Mouse (Mus musculus): ENCODE data around the gene Trim2. TPM values are rescaled to one million over a fixed set of nuclear protein-coding genes. Genes with fewer than 3 reads are reported as not detected.

Trim2 gene
- total RNA-seq, 2 experiments from 2014 or later: 8.9 to 10.1 TPM

DNA sequence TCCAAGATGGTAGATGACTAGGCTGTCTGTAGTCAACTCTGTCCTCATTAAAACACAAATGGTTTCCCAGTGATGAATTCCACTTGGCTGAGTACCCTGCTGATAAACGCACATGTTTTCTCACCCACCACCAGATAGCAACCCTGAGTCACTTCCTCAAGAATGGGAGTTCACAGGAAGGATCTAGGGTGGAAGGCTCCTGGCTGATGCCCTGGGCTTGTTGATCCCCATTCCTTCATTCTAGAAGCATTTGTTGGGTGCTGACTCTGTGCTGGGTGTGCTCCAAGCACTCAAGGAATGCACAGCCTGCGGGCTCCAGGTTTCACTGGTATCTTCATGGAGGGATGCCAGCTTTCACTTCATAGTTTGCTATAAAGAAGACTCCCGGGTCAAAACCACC is 12.8 kb upstream of the Trim2 start:
- DNase-seq: peak; percentile 44

DNA sequence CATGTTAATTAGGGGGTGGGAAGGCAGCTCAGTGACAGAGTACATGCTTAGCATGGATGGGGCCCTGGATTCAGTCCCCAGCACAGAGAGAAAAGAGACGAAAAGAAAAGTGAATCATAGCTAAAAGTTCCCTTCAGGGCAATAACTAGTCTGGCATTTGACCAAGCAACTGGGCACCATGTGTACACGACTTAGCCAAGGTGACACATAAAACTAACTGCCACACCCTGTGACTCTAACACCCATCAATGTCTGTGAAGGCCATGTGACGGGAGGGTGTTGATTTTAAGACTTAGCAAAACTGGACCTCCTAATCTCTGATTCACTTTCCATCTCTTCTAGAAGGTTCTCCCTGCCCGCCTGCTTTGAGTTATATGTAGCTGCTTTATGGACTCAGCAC is 12.2 kb upstream of the Trim2 start:
- DNase-seq: no peak

- DNase-seq: peak; percentile 74
Measured at GRCm38 (mm10) chr3:84314651-84315191, 8.0 kb upstream of the Trim2 start.

GRCm38 (mm10) chr3:84313801-84314541 is 7.3 kb upstream of the Trim2 start:
- DNase-seq: no peak

- DNase-seq: peak; percentile 72
Measured at GRCm38 (mm10) chr3:84313003-84313800, 6.5 kb upstream of the Trim2 start.

DNA sequence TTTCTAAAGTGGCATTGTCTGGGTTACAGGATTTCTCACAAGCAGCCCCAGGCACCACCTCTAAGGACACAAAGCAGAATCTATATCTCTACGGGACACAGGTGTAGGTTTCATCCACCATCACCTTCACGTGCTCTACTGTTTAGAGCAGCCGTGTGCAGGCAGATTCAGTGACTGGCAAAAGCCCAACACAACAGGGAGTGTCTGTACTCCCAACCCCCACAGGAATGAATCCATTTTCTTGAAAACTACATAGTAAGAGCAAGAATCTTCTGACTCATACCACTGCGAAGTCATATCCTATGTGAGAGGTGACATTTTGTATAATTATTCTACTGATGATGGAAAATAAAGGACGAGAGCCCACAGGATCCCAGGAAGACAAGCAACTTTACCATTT is 5.6 kb upstream of the Trim2 start:
- DNase-seq: no peak

- DNase-seq: peak; percentile 21
Measured at GRCm38 (mm10) chr3:84307516-84307915, 839 bp upstream of the Trim2 start.

DNA sequence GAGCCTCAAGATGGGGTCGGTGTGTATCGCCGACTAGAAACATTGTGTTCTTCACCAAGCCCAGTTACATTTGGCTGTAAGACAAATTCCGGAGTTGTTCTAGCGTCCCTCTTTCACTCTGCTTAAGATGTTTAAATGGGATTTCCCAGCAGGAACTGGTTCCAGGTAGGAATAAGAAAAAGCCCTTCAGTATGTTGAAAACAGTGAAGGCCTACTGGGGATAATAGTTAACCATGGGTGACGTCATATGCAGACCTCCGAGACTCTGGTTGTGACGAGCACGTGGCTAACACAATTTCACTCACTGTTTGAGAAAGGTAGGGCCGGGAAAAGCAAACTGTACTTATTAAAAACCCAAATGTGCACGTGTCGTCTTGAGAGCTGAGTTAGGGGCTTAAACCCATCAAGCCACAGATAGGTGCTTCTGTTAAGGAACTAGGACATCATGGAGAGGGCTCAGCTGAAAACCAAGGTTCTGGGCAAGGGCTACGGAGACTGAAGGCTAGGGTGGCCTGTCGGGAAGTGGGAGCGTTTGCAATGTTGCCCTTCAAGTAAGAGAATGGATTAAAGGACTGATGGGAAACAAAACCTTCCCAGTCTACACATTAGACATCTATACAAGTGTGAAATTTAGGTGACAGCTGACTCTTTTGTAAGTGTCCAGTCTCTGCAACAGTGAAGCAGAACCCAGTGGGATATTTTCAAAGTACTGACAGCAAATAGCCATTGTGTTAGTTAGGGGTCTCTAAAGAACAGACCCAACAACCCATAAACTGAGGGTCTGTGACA is 761 bp downstream of the Trim2 start:
- DNase-seq: no peak

DNA sequence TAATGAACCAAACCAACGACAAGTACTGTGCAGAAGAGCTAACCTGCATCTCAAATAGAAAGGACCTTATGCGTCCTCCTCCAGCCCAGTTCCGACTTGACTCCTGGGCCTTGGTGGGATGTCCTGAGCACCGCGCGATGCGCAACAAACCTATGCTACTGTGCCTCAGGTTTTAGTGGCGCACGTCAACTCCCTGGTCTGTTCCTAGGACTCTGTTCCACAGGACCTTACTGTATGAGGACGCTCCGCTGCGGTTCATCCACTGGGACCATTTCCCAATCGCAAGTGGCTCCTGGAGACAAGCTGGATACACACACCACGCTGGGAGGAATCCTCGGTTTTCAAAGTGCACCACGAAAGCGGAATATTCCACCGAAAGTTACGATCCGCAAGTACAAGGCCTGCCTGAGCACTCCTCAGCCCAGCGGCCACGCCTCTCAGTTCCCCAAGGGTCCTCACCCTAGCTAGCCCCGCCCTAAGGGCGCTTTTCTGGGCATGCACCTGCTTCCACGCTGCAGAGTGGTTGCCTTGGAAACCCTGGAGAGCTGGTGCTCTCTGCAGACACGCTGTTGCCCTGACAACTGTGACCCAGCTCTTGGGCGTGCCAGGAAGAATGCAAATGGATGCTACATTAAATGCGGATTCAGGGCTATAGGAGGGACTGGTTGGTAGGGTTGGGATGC is 1.5 kb downstream of the Trim2 start:
- no peak for DNase-seq

GRCm38 (mm10) chr3:84304339-84305009 is 2.2 kb downstream of the Trim2 start:
- DNase-seq: peak; percentile 58

DNA sequence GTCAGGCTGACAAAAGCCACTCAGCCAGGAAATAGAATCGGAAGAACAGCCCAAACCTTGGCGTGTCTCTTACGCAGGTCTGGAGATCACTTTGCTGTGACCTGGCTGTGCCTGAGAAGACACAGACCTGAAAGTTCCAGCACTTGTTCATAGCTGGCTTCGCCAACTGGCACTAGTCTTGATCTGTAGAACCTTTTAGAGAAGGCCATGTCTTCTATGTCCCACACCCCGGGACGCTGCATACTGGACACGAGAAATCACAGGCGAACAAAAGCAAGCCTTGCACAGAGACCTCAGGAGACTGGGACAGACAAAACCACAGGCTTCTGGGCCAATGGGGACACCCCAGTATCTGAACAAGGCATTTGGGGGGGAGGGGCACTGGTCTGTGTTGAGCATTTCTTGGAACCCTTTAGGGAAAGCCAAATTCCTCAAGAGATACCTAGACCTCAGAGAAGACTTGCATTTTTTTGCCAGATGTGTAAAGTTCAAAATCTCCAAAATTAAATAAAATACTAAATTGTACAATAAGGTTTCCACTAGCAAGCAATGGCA is 3.2 kb downstream of the Trim2 start:
- no peak for DNase-seq

DNA sequence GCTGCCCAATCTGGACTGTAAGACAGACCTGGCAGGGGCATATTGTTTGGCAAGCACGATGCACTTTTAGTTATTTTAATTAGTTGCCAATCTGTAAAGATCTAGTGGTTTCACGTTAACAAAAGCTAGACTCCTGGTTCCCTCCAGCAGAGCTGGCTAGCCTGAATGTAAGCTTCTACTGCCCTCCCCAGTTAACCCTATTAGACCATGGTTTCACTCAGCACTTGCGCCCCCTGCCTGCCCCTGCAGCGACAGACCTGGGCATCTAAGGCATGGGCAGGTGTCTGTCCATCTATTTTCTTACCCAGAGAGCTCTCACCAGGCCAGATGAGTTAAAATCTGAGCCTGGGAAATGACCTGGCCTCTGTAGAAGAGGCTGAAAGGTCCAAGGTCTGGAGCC is 4.4 kb downstream of the Trim2 start:
- peak; percentile 70 for DNase-seq

DNA sequence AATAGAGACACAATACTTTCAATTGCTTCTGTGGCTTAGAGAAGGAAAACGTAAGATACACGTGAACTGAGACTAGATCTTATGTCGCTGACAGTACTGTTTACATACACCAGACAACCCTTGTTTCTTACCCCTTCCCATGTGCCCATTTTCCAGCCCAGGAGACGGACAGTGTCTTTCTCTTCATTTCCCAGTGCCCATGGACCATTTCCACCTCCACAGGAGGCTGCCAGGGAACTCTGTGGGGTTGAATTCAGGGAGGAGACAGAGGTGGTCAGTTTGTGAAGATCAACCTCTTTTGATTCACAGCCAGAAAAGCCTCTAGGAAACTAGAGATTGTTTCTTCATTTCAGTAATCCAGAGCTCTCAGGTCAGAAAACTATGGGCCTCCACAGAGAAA is 5.0 kb downstream of the Trim2 start:
- no peak for DNase-seq

DNA sequence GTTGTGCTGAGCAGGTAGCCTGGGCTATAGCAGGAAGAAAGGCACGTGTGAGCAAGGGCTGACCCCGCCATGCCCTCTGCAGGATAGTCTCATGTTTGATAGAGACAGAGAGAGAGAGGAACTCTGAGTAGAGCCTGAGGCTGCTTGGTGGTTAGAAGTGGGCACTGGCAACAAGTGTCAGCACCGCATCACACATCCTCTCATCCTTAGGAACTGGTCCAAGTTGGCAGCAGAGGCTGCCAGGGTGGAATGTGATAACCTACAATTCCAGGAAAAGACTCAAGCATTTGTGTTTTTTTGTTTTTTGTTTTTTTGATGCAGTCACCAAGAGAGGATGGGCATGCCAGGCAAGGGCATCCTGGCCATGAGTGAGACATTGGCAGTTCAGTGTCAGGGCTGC is 8.5 kb downstream of the Trim2 start:
- DNase-seq: no peak

DNA sequence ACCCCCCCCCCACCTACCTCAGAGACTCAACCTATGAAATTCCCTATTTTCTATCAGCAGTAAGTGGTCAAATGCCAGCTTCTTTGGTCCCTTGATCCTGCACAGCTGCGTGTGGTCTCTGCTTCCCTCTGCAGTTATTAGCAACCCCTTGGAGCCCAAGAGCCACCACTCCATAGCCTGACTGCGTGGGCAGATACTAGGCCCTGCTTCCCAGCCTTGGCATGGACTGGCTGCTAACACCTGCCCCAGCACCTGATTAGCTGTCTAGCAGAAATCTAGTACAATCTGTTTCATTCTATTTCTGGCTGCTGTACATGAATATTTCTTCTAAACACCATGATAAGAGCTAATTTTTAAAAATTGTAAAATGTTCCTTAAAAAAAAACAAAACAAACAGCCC is 10.0 kb downstream of the Trim2 start:
- no peak for DNase-seq

- no peak for DNase-seq
Measured at GRCm38 (mm10) chr3:84294734-84295133, 11.9 kb downstream of the Trim2 start.

GRCm38 (mm10) chr3:84293666-84294595 is 12.7 kb downstream of the Trim2 start:
- no peak for DNase-seq

DNA sequence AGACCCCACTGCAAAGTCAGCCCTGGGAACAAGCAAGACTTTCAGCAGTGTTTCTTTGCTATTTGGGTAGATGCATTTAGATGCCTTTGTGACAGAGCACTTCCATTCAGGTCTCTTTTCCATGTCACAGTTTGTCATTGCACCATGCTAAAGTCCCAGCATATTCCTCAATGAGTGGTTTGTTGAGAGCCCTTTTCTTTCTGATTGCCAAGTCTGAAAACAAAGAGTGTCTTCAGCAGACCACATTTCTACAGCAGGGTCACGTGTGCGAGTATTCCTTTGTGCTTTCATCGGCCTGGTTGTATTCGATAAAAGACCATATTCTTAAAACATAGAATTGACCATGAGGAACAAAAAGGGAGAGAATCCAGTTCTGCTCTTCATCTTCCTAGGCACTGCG is 14.4 kb downstream of the Trim2 start:
- no peak for DNase-seq

DNA sequence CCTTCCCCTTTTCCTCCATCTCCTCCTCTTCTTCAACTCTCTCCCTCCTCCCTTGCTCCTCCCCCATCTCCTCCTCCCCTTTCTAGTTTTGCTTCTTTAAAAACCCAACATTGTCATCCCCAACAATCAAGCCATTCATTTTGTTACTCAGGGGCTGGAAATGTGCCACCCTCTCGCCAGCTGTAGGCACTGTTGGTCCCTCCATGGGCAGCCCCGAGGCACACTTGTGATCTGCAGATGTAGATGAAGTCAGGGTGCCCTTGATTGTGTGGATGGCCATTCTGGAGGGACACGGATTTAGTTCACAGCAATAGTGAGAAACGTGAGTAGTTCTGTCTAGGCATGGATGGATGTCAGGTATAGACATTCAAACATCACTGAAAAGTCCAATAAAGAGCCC is 17.7 kb downstream of the Trim2 start:
- no peak for DNase-seq

GRCm38 (mm10) chr3:84287256-84287655 is 19.4 kb downstream of the Trim2 start:
- DNase-seq: no peak

All from heart, postnatal 4 days (tissue).